Mouse (Mus musculus) neural tube, embryonic 11.5 days (tissue): ENCODE results near the gene Toporsl. TPM values are rescaled to one million over a fixed set of nuclear protein-coding genes. Genes with fewer than 3 reads are reported as not detected.

Source experiments
- ATAC-seq: fragments of 200-750 bp; cut with Nextera tagmentation; 2 replicates; pipeline ENCODE4 v1.8.0; 2017; ENCODE audit warnings: moderate number of reproducible peaks, mild to moderate bottlenecking, moderate TSS enrichment, moderate library complexity; ENCODE audit not compliant: insufficient read depth, low FRiP score, low TSS enrichment
- DNase-seq: peaks from one replicate; pipeline ENCODE4 v3.0.0-alpha.2; 2015; ENCODE audit warnings: low spot score
- H3K27ac ChIP-seq: fragments of 300-500 bp; sonication (generic); 2 replicates; pipeline ENCODE4 v1.5.1; 2014; ENCODE audit warnings: low read depth, mild to moderate bottlenecking, low read length
- H3K27me3 ChIP-seq: fragments of 300-500 bp; sonication (generic); 2 replicates; pipeline ENCODE4 v1.6.1; 2014; ENCODE audit warnings: mild to moderate bottlenecking, low read length, mixed read lengths; ENCODE audit not compliant: control insufficient read depth, insufficient read depth
- H3K36me3 ChIP-seq: fragments of 300-500 bp; sonication (generic); 2 replicates; pipeline ENCODE4 v1.6.1; 2014; ENCODE audit warnings: mild to moderate bottlenecking, low read length, moderate library complexity, mixed read lengths; ENCODE audit not compliant: control insufficient read depth, insufficient read depth
- H3K4me1 ChIP-seq: fragments of 300-500 bp; sonication (generic); 2 replicates; pipeline ENCODE4 v1.6.1; 2014; ENCODE audit warnings: low read length, mixed read lengths; ENCODE audit not compliant: control insufficient read depth, insufficient read depth
- H3K4me2 ChIP-seq: fragments of 300-500 bp; sonication (generic); 2 replicates; pipeline ENCODE4 v1.6.1; 2014; ENCODE audit warnings: low read depth, mild to moderate bottlenecking, moderate library complexity
- H3K4me3 ChIP-seq: fragments of 300-500 bp; sonication (generic); 2 replicates; pipeline ENCODE4 v1.5.1; 2014; ENCODE audit warnings: low read depth, low read length
- H3K9ac ChIP-seq: fragments of 300-500 bp; sonication (generic); 2 replicates; pipeline ENCODE4 v1.6.1; 2014; ENCODE audit warnings: mild to moderate bottlenecking, low read length
- H3K9me3 ChIP-seq: fragments of 300-500 bp; sonication (generic); 2 replicates; pipeline ENCODE4 v1.6.1; 2016; ENCODE audit warnings: low read length; ENCODE audit not compliant: control insufficient read depth
- WGBS: fragments of 180-500 bp; shearing (Covaris S2); extraction: QIAGEN DNeasy Blood & Tissue Kit; methylation state at CpG from one replicate; pipeline ENCODE4 v1.1.7; 2014; 5-methylcytosine and 5-hydroxymethylcytosine counted together
- polyA plus RNA-seq: library from polyadenylated mRNA; unstranded; fragments of >200 nt; fragmentation: Nextera tagmentation; extraction: Ambion mirVana; gene quantifications from 2 replicates; pipeline ENCODE4 v1.2.1, GENCODE M21; 2014

The Toporsl gene
- not detected in 2 replicates for polyA plus RNA-seq

DNA sequence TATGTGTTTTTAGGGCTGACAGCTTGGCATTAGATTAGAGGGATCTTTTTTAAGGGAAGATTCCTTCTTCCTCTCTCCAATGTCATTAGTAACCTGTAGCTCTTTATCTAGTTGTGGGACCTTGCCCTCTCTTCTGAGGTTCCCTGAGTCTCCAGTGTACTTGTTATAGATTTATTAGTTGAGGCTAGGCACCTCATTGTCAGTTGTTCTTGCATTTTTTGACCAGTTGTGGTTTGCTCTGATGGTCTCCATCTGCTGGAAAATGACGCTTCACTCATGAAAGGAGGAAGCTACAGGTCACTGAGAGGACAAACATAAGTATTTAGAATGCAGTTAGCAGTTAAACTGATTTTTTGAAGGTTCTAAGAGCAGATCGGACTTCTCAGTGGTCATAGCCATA, at the start of gene Toporsl:
Toporsl (plus strand) TSS at position 348 of the 400 bp plus-strand sequence.
- DNase-seq = no peak
- no peaks in the 10 kb centered on the region for H3K36me3 ChIP-seq
- H3K27ac ChIP-seq = no peak within 1 kb of the TSS
- H3K27me3 ChIP-seq = no peaks in the 10 kb centered on the region
- no peak within 1 kb of the TSS for H3K4me2 ChIP-seq
- ATAC-seq = no peak
- no peaks in the 10 kb centered on the region for H3K9me3 ChIP-seq
- no peaks in the 10 kb centered on the region for H3K4me1 ChIP-seq
- 74% methylated on average over 2 of the region's 2 CpGs for WGBS
- no peak within 1 kb of the TSS for H3K4me3 ChIP-seq
- no peak within 1 kb of the TSS for H3K9ac ChIP-seq

DNA sequence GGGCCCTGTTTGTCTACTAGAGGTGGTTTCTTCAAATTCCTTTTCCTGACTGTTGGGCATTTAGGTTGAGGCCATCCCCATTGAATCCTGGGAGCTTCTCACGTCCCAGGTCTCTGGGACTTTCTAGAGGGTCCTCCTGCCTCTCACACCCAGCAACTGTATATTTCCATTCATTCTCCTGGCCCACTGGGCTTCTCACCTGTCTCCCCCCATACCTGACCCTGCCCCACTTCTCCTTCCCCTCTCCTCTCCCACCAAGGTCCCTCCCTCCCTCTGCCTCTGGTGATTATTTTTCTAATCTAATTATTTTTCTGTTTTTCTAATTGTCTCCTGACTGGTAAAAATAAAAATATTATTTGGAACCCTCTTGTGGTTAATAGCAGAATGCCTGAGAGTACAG, 38.4 kb upstream of the Toporsl start:
- H3K27me3 ChIP-seq = no peaks in the 10 kb centered on the region
- H3K4me2 ChIP-seq = no peak overlapping the region
- no peaks in the 10 kb centered on the region for H3K36me3 ChIP-seq
- H3K9ac ChIP-seq = no peak overlapping the region
- 79% methylated on average over 1 of the region's 1 CpGs for WGBS
- H3K4me1 ChIP-seq = no peaks in the 10 kb centered on the region
- no peak overlapping the region for H3K27ac ChIP-seq
- DNase-seq = no peak
- H3K4me3 ChIP-seq = no peak overlapping the region
- no peaks in the 10 kb centered on the region for H3K9me3 ChIP-seq
- ATAC-seq = no peak

DNA sequence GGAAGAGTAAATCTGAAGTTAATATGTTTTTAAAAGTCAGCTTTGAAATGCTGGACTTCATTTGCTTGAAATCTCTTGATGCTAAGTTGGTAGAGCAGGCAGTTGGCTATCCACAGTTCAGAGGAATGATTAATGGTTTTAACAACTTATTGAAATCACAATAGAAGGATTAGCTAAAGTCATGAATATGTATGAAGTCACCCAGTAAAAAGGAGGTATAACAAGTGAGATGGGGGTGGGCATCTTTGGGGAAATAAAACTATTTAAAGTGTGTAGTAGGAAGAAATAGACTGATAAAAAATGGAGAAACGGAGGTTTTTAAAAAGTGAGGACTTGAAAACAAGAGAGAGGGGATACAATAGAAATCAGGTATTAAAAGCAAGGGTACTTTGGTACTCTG, 38.0 kb upstream of the Toporsl start:
- H3K27me3 ChIP-seq = no peaks in the 10 kb centered on the region
- H3K9ac ChIP-seq = no peak overlapping the region
- ATAC-seq (no peak), DNase-seq (no peak)
- H3K9me3 ChIP-seq = no peaks in the 10 kb centered on the region
- H3K4me2 ChIP-seq = no peak overlapping the region
- H3K36me3 ChIP-seq = no peaks in the 10 kb centered on the region
- no peak overlapping the region for H3K4me3 ChIP-seq
- 43% methylated on average over 1 of the region's 1 CpGs for WGBS
- no peak overlapping the region for H3K27ac ChIP-seq
- no peaks in the 10 kb centered on the region for H3K4me1 ChIP-seq

DNA sequence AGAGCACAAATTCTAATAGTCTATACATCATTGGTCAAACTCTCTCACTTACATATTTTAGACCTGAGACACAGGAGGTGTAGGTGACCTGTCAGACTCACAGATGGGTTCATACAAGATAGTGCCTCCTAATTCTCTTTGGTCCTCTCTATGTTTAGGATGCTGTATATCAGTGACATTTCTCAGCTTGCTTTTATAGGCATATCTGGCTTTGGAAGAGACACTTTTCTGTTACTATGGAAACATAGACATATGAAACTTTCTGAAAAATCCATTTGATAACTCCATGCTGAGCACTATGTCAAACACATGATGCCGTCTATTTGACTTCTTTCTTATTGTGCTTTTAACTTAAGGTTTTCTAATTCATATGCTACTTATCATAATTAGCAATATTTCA, 32.2 kb upstream of the Toporsl start:
- DNase-seq (no peak), ATAC-seq (no peak)
- 87% methylated on average over 1 of the region's 1 CpGs for WGBS
- H3K27me3 ChIP-seq = no peaks in the 10 kb centered on the region
- H3K4me1 ChIP-seq = no peaks in the 10 kb centered on the region
- no peak overlapping the region for H3K4me2 ChIP-seq
- no peak overlapping the region for H3K27ac ChIP-seq
- no peak overlapping the region for H3K9ac ChIP-seq
- no peak overlapping the region for H3K4me3 ChIP-seq
- no peaks in the 10 kb centered on the region for H3K36me3 ChIP-seq
- no peaks in the 10 kb centered on the region for H3K9me3 ChIP-seq

DNA sequence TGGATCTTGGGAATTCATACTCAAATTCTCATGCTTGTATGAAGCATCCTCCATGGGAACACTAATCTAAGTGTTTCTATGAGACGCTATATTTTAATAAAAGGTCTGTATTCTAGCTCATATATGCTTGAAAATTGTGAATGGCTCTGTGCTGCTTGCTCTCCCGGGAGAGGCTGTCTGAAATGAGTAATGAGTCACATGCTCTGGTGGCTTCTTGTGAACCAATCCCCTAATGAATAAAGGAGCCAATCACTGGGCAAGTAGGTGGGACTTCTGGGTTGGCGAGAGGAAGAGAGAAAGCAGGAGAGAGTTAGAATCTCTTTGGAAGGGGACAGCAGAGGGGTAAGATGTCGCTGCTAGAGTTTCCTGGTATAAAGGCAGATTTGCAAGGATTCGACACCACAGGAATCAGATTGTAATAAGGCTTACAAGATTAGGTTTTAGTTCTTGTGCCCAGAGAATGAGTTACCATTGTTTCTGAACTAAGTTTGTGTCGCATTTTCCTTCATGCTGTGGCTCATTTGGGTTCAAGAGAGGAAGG, 9.8 kb upstream of the Toporsl start:
- H3K9me3 ChIP-seq = no peaks in the 10 kb centered on the region
- no peaks in the 10 kb centered on the region for H3K36me3 ChIP-seq
- no peaks in the 10 kb centered on the region for H3K27me3 ChIP-seq
- no peak for DNase-seq
- no peak overlapping the region for H3K9ac ChIP-seq
- WGBS = 77% methylated on average over 6 of the region's 6 CpGs
- no peak for ATAC-seq
- H3K4me2 ChIP-seq = no peak overlapping the region
- H3K4me3 ChIP-seq = no peak overlapping the region
- H3K4me1 ChIP-seq = no peaks in the 10 kb centered on the region
- no peak overlapping the region for H3K27ac ChIP-seq

DNA sequence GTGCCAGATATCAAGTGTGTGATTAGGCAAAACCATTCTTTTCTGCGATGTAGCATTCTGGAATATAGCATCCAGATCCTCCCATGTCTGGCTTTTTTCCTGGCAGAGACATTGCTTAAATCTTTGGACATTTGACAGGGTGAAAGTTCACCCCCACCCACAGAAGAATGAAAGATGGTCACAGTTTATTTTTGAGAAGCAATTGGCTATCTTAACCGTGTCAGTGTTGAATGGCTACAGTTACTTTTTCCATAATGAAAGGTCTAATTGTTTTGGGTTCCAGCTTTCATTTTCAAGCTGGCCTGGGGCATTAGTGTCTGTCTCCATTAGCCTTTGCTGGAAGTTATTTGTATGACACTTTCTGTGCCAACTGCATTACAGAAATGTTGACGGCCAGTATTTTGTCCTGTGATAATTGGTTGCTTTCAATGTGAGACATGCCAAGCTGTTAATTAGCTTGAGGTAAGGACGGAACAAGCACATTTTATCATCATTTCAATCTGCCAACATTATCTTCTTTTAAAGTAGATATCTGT, 2.2 kb upstream of the Toporsl start:
- Histone ChIP-seq H3K9me3 (no peaks in the 10 kb centered on the region), H3K4me2 (no peak overlapping the region), H3K27me3 (no peaks in the 10 kb centered on the region), H3K4me3 (no peak overlapping the region), H3K4me1 (no peaks in the 10 kb centered on the region), H3K36me3 (no peaks in the 10 kb centered on the region), H3K27ac (no peak overlapping the region), H3K9ac (no peak overlapping the region)
- 77% methylated on average over 4 of the region's 4 CpGs for WGBS
- ATAC-seq (no peak), DNase-seq (no peak)

DNA sequence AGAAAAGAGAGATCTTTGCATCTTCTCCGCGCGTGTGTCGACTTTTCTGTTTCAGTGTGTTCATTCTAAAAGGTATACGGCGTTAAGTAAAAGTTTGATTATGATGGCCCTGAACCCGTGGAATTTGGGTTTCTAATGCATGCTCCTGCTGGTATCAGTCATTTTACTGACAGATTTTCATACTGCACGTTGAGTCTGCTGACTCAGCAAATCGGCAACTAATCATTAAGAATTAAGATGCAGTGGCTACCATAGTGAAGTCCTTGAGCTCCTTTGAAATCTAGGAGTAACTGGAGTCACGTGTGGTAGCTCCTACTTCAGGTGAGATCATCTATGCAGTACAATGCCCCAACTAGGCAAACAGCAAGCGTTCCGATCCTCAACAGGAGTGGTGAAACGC, 1.4 kb upstream of the Toporsl start:
- Histone ChIP-seq H3K9ac (no peak overlapping the region), H3K36me3 (no peaks in the 10 kb centered on the region), H3K27me3 (no peaks in the 10 kb centered on the region), H3K9me3 (no peaks in the 10 kb centered on the region), H3K4me2 (no peak overlapping the region), H3K4me1 (no peaks in the 10 kb centered on the region), H3K4me3 (no peak overlapping the region), H3K27ac (no peak overlapping the region)
- DNase-seq (no peak), ATAC-seq (no peak)
- 91% methylated on average over 13 of the region's 13 CpGs for WGBS

DNA sequence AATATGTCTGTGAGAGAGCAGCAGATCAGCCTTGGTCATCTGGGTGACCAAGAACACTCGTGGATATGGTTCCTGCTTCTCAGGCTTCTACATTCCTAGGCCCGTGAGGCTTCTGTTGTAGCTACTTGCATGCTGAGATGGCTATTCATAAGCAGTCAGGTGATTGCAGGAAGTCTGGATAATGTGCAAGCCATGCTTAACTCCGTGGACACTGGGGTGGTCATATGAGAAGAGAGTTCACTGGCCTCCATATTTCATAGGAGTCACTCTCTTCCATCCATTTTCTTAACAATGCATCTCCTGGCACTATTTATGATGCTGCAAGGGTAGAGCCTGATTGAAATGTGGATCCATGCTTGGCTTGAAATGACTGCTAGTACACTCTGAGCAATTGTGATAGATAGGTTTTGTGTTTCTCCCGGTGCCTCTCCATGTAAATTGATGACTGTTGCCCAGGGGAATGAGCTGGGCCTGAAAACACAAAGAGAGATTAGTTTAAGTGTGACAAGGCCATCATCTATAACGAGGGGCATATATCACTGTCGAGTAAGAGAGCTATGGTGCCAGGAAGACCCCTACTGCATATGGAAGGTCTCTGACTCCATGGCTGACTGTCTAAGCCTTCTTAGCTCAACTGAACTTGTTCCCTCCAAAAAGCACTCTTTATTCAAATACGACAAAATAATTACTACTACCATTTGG, 2.3 kb downstream of the Toporsl start:
- Histone ChIP-seq H3K9me3 (no peaks in the 10 kb centered on the region), H3K27ac (no peak overlapping the region), H3K4me2 (no peak overlapping the region), H3K4me1 (no peaks in the 10 kb centered on the region), H3K27me3 (no peaks in the 10 kb centered on the region), H3K36me3 (no peaks in the 10 kb centered on the region), H3K4me3 (no peak overlapping the region), H3K9ac (no peak overlapping the region)
- ATAC-seq = peak; percentile 65
- 54% methylated on average over 7 of the region's 7 CpGs for WGBS
- DNase-seq = peak; percentile 42

DNA sequence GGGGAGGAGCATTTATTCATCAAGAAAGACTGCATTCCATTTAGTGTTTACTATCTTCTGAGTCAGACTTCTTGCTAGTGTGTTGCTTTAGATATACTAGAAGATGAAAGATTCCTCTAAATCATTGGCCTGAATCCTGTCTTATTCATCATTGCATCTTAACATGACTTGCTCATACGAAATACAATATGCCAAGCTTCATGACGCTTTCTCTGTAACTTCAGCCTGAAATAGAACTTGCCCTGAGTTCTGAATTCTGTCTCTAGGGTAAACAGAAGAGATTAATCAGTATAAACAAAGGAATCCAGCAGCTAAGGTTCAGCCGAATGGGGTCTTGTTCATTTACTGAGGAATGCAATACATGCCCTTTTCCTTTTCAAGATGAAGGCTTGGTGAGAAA, 10.8 kb downstream of the Toporsl start:
- WGBS = 77% methylated on average over 3 of the region's 3 CpGs
- no peak overlapping the region for H3K27ac ChIP-seq
- no peaks in the 10 kb centered on the region for H3K36me3 ChIP-seq
- ATAC-seq = no peak
- no peaks in the 10 kb centered on the region for H3K4me1 ChIP-seq
- no peak overlapping the region for H3K4me3 ChIP-seq
- H3K9me3 ChIP-seq = no peaks in the 10 kb centered on the region
- H3K4me2 ChIP-seq = no peak overlapping the region
- H3K27me3 ChIP-seq = no peaks in the 10 kb centered on the region
- H3K9ac ChIP-seq = no peak overlapping the region
- DNase-seq = no peak
